Mouse (Mus musculus): ENCODE results near the gene Scaf4. TPM values are rescaled to one million over a fixed set of nuclear protein-coding genes. Genes with fewer than 3 reads are reported as not detected.
A peak's percentile ranks its signal among the peaks of the same experiment; 100 is the strongest.

Gene Scaf4
- 36.2 and 38.7 TPM in 2 replicates for polyA plus RNA-seq (2016; fragmentation: Nextera tagmentation; extraction: Ambion mirVana)

GRCm38 (mm10) chr16:90283905-90284891 lies at the start of gene Scaf4:
Gene Scaf4, minus strand, starts transcription at chr16:90284503.
- under 1% methylated on average over 96 of the region's 123 CpGs for WGBS
- peak; percentile 98 for ATAC-seq (ENCODE audit: low FRiP score)
- peak within 1 kb of the TSS; percentile 95 for H3K27ac ChIP-seq
- no peaks in the 10 kb centered on the region for H3K36me3 ChIP-seq
- H3K4me3 ChIP-seq = peak within 1 kb of the TSS; percentile 65
- no peaks in the 10 kb centered on the region for H3K27me3 ChIP-seq
- H3K9ac ChIP-seq = peak within 1 kb of the TSS; percentile 84
- H3K4me2 ChIP-seq (replicated peaks) = peak within 1 kb of the TSS; percentile 92
- no peaks in the 10 kb centered on the region for H3K9me3 ChIP-seq (replicated peaks)
- H3K4me1 ChIP-seq = peaks cover 38% of the 10 kb centered on the region

DNA sequence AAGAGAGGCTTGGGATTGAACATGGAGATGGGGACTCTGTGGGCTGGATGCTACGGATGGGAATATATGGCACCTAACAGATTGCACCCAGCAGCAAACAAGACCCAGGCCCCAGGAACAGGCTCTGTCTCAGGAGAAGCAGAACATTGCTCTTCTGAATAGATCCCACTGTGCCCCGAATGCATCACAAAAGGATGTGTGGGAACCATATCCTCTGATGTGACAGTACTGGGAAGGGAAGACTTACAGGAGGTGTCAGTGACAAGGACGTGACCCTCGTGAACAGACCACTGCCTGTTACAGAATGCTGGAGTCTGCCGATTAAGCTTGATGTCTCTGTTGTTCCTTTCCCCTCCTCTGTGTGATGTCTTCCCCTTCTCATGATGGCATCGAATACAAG lies 48.2 kb upstream of the Scaf4 start:
- Histone ChIP-seq H3K36me3 (no peaks in the 10 kb centered on the region), H3K4me2 (replicated peaks) (no peak overlapping the region), H3K9ac (no peak overlapping the region), H3K27ac (no peak overlapping the region), H3K9me3 (replicated peaks) (no peaks in the 10 kb centered on the region), H3K4me3 (no peak overlapping the region), H3K4me1 (no peaks in the 10 kb centered on the region), H3K27me3 (no peaks in the 10 kb centered on the region)
- no peak for ATAC-seq (ENCODE audit: low FRiP score)
- WGBS = 68% methylated on average over 6 of the region's 6 CpGs

GRCm38 (mm10) chr16:90330979-90331378 lies 46.7 kb upstream of the Scaf4 start:
- Histone ChIP-seq H3K27me3 (no peaks in the 10 kb centered on the region), H3K9ac (no peak overlapping the region), H3K9me3 (replicated peaks) (no peaks in the 10 kb centered on the region), H3K4me1 (no peaks in the 10 kb centered on the region), H3K4me3 (no peak overlapping the region), H3K27ac (no peak overlapping the region), H3K36me3 (no peaks in the 10 kb centered on the region), H3K4me2 (replicated peaks) (no peak overlapping the region)
- WGBS = 94% methylated on average over 6 of the region's 6 CpGs
- no peak for ATAC-seq (ENCODE audit: low FRiP score)

DNA sequence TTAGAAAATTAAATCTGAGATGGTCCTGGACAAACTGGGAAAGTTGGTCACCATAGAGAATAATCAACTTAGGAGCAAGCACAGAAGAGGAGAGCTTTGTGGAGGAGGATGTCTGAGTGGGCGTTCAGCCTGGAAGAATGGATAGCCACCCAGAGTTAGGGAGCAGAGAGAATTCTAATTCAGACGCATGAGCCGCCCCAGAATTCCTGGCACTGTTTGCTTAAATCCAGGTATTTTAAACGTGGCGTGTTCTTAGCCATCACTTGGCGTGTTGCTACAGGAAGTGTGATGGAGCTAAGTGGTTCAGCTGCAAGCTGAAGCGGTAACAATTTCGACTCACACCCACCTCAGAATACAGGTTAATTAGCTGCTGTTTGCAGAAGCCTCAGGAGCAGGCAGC lies 45.2 kb upstream of the Scaf4 start:
- no peaks in the 10 kb centered on the region for H3K9me3 ChIP-seq (replicated peaks)
- H3K27me3 ChIP-seq = no peaks in the 10 kb centered on the region
- H3K4me1 ChIP-seq = no peaks in the 10 kb centered on the region
- no peak for ATAC-seq (ENCODE audit: low FRiP score)
- H3K27ac ChIP-seq = no peak overlapping the region
- WGBS = 86% methylated on average over 8 of the region's 8 CpGs
- no peaks in the 10 kb centered on the region for H3K36me3 ChIP-seq
- H3K4me2 ChIP-seq (replicated peaks) = no peak overlapping the region
- H3K4me3 ChIP-seq = no peak overlapping the region
- H3K9ac ChIP-seq = no peak overlapping the region

DNA sequence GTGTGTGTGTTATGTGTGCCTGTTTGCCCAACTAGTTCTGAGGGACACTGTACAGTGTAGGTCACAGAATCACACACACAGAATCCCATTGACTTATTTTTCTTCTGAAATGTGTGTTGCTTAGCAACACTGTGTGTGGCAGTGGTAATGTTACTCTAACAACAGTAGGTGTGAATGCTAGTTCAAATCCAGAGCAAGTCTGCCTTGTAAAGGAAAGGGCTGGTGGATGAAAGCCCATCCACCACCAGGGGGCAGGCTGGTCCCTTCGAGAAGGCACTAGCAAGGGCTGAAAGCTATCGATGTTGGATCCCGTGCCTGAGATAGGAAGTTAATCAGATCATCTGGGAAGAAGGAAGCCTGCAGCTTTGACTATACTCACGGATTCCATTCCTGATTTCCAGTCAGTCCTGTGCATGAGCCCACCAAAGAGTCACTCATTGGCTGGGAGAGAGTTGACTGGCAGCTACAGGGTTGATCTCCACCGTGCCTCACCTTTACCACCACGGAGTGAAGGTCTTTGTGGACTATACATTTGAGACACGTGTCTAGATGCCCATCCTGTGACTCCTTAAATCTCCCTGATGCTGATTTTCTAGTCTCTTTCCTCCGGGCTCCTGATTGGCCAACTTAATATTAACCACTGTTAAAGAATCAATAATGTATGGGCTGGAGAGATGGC lies 38.7 kb upstream of the Scaf4 start:
- H3K9ac ChIP-seq = no peak overlapping the region
- no peak overlapping the region for H3K4me2 ChIP-seq (replicated peaks)
- no peaks in the 10 kb centered on the region for H3K27me3 ChIP-seq
- H3K36me3 ChIP-seq = no peaks in the 10 kb centered on the region
- no peak overlapping the region for H3K27ac ChIP-seq
- no peak overlapping the region for H3K4me3 ChIP-seq
- no peaks in the 10 kb centered on the region for H3K4me1 ChIP-seq
- WGBS = 32% methylated on average over 8 of the region's 8 CpGs
- no peaks in the 10 kb centered on the region for H3K9me3 ChIP-seq (replicated peaks)
- ATAC-seq (ENCODE audit: low FRiP score) = peak; percentile 68

GRCm38 (mm10) chr16:90319321-90319720 lies 35.0 kb upstream of the Scaf4 start:
- WGBS = 69% methylated on average over 7 of the region's 7 CpGs

GRCm38 (mm10) chr16:90318372-90318926 lies 34.1 kb upstream of the Scaf4 start:
- H3K4me2 ChIP-seq (replicated peaks) = no peak overlapping the region
- no peak for ATAC-seq (ENCODE audit: low FRiP score)
- WGBS = 69% methylated on average over 12 of the region's 12 CpGs

More at GRCm38 (mm10) chr16:90319321-90319720, 35.0 kb upstream of the Scaf4 start:
- no peaks in the 10 kb centered on the region for H3K9me3 ChIP-seq (replicated peaks)
- ATAC-seq (ENCODE audit: low FRiP score) = no peak
- H3K4me1 ChIP-seq = no peaks in the 10 kb centered on the region
- no peak overlapping the region for H3K9ac ChIP-seq
- H3K27me3 ChIP-seq = no peaks in the 10 kb centered on the region
- H3K4me2 ChIP-seq (replicated peaks) = no peak overlapping the region
- H3K36me3 ChIP-seq = no peaks in the 10 kb centered on the region
- no peak overlapping the region for H3K4me3 ChIP-seq
- H3K27ac ChIP-seq = no peak overlapping the region

DNA sequence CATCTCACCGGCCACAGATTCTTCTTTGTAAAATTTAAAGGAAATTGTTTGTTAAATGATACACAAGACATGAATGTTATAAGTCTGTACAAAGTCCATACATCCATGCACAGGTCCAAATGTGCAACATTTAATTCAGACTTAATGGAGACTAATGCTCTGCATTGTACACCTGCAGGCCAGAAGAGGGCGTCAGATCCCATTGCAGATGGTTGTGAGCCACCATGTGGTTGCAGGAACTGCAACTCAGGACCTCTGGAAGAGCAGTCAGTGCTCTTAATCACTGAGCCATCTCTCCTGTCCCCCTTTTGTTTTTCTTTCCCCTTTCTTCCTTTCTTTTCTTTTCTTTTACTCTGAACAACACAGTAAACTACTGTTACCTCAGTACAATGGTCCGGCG lies 33.5 kb upstream of the Scaf4 start:
- 78% methylated on average over 4 of the region's 4 CpGs for WGBS
- Histone ChIP-seq H3K27ac (no peak overlapping the region), H3K9me3 (replicated peaks) (no peaks in the 10 kb centered on the region), H3K9ac (no peak overlapping the region), H3K4me2 (replicated peaks) (no peak overlapping the region), H3K4me1 (no peaks in the 10 kb centered on the region), H3K4me3 (no peak overlapping the region), H3K36me3 (no peaks in the 10 kb centered on the region), H3K27me3 (no peaks in the 10 kb centered on the region)
- no peak for ATAC-seq (ENCODE audit: low FRiP score)

More at GRCm38 (mm10) chr16:90318372-90318926, 34.1 kb upstream of the Scaf4 start:
- no peaks in the 10 kb centered on the region for H3K9me3 ChIP-seq (replicated peaks)
- no peaks in the 10 kb centered on the region for H3K36me3 ChIP-seq
- H3K9ac ChIP-seq = no peak overlapping the region
- no peaks in the 10 kb centered on the region for H3K4me1 ChIP-seq
- no peak overlapping the region for H3K4me3 ChIP-seq
- H3K27ac ChIP-seq = no peak overlapping the region
- H3K27me3 ChIP-seq = no peaks in the 10 kb centered on the region

- ATAC-seq (ENCODE audit: low FRiP score) = no peak
- Histone ChIP-seq H3K4me2 (replicated peaks) (no peak overlapping the region), H3K36me3 (no peaks in the 10 kb centered on the region), H3K9me3 (replicated peaks) (no peaks in the 10 kb centered on the region), H3K9ac (no peak overlapping the region), H3K27me3 (no peaks in the 10 kb centered on the region), H3K27ac (no peak overlapping the region), H3K4me3 (no peak overlapping the region), H3K4me1 (no peaks in the 10 kb centered on the region)
- WGBS = 89% methylated on average over 4 of the region's 4 CpGs
Observed at GRCm38 (mm10) chr16:90315881-90316280, 31.6 kb upstream of the Scaf4 start.

DNA sequence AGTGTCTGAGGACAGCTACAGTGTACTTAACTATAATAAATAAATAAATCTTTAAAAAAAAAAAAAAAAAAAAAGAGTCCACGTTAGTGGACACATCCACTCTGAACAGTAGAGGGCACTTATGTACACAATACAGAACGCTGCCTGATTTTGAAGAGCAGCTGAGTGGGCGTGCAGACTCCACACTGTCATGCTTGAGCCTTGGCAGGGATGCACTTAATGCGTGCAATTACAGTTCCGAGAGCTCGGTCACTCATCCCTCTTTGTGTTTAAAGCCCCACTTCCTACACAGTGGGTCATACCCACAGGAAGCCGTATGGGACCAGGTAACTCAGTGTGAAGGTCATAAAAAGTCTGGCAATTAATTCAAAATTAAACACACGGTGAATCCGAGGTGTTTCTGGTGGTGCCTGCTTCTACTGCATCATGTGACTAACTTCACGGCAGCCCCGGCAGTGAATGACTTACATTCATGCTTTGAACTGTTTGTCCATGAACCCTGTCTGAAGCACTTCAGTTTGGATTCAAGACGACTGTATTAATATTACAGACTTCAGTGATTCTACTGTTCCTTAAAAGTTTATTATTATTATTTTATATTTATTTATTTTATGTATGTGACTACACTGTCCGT lies 28.3 kb upstream of the Scaf4 start:
- ATAC-seq (ENCODE audit: low FRiP score) = no peak
- WGBS = 83% methylated on average over 13 of the region's 13 CpGs

DNA sequence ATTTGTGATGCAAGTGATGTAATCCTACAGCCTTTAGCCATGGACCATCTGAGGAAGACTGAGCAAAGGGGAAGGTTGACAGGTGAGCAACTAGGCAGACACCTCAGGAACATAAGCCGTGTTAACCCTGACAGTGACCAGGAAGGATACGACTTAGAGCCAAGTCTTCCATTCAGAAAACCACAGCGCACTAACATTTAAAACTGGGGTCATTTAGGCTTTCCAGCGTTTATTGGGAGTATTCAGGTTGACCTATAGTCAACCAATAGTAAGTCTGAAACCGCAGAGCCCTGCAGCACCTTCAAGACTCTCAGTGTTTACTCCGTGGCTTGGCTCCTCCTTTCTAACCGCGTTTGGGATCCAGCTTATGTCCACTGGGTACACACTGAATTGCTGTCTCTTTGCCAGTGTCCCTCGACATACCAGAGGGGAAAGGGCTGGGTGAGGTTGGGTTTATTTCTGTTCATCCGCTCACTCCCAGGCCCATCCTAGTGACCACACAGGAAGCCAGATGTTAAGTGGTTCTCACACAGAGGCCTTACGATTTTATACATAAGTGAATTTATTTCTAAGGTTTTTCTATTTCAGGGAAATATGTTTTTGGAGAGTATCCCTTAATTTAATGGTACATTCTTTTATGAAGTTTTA lies 26.3 kb upstream of the Scaf4 start:
- Histone ChIP-seq H3K4me2 (replicated peaks) (no peak overlapping the region), H3K27me3 (no peaks in the 10 kb centered on the region), H3K9me3 (replicated peaks) (no peaks in the 10 kb centered on the region), H3K9ac (no peak overlapping the region), H3K4me1 (no peaks in the 10 kb centered on the region), H3K4me3 (no peak overlapping the region), H3K36me3 (no peaks in the 10 kb centered on the region), H3K27ac (no peak overlapping the region)
- ATAC-seq (ENCODE audit: low FRiP score) = no peak
- WGBS = 81% methylated on average over 11 of the region's 11 CpGs

More for the DNA sequence above, 28.3 kb upstream of the Scaf4 start:
- no peak overlapping the region for H3K4me2 ChIP-seq (replicated peaks)
- H3K36me3 ChIP-seq = no peaks in the 10 kb centered on the region
- H3K9me3 ChIP-seq (replicated peaks) = no peaks in the 10 kb centered on the region
- H3K9ac ChIP-seq = no peak overlapping the region
- H3K27ac ChIP-seq = no peak overlapping the region
- no peak overlapping the region for H3K4me3 ChIP-seq
- no peaks in the 10 kb centered on the region for H3K27me3 ChIP-seq
- H3K4me1 ChIP-seq = no peaks in the 10 kb centered on the region
